Mouse (Mus musculus): ENCODE measurements at regions not wholly inside any gene's neighbourhood (a gene's known extent, or its start where the extent isn't known, plus 50 kb on each side); places are given as distances from the start of the nearest gene placed in this dataset.

- ATAC-seq (replicated peaks in 1 of 2; ENCODE audit: insufficient read depth in 1 of 2, low FRiP score in 2 of 2, low TSS enrichment in 1 of 2, low read depth in 1 of 2, poor library complexity in 2 of 2, severe bottlenecking in 2 of 2), result no peak
These were observed 142.2 kb upstream of the Satb2 start for GRCm38 (mm10) chr1:57120678-57121077.

- no peak for ATAC-seq (replicated peaks in 1 of 2; ENCODE audit: insufficient read depth in 1 of 2, low FRiP score in 2 of 2, low TSS enrichment in 1 of 2, low read depth in 1 of 2, poor library complexity in 2 of 2, severe bottlenecking in 2 of 2)
These were observed 165.7 kb upstream of the Satb2 start for GRCm38 (mm10) chr1:57144181-57144580.

GRCm38 (mm10) chr1:57155869-57156268 is 177.4 kb upstream of the Satb2 start:
- ATAC-seq (replicated peaks in 1 of 2; ENCODE audit: insufficient read depth in 1 of 2, low FRiP score in 2 of 2, low TSS enrichment in 1 of 2, low read depth in 1 of 2, poor library complexity in 2 of 2, severe bottlenecking in 2 of 2), result no peak

- no peak for ATAC-seq (replicated peaks in 1 of 2; ENCODE audit: insufficient read depth in 1 of 2, low FRiP score in 2 of 2, low TSS enrichment in 1 of 2, low read depth in 1 of 2, poor library complexity in 2 of 2, severe bottlenecking in 2 of 2)
These were observed 186.0 kb upstream of the Satb2 start for GRCm38 (mm10) chr1:57164443-57164842.

GRCm38 (mm10) chr1:57174289-57174890 is 195.9 kb upstream of the Satb2 start:
- no peak for ATAC-seq (replicated peaks in 1 of 2; ENCODE audit: insufficient read depth in 1 of 2, low FRiP score in 2 of 2, low TSS enrichment in 1 of 2, low read depth in 1 of 2, poor library complexity in 2 of 2, severe bottlenecking in 2 of 2)

GRCm38 (mm10) chr1:57188796-57189319 is 188.6 kb upstream of the 1700066M21Rik start:
- ATAC-seq (replicated peaks in 1 of 2; ENCODE audit: insufficient read depth in 1 of 2, low FRiP score in 2 of 2, low TSS enrichment in 1 of 2, low read depth in 1 of 2, poor library complexity in 2 of 2, severe bottlenecking in 2 of 2), result no peak

- ATAC-seq (replicated peaks in 1 of 2; ENCODE audit: insufficient read depth in 1 of 2, low FRiP score in 2 of 2, low TSS enrichment in 1 of 2, low read depth in 1 of 2, poor library complexity in 2 of 2, severe bottlenecking in 2 of 2), result no peak
These were observed 176.1 kb upstream of the 1700066M21Rik start for GRCm38 (mm10) chr1:57201274-57201673.

- no peak for ATAC-seq (replicated peaks in 1 of 2; ENCODE audit: insufficient read depth in 1 of 2, low FRiP score in 2 of 2, low TSS enrichment in 1 of 2, low read depth in 1 of 2, poor library complexity in 2 of 2, severe bottlenecking in 2 of 2)
These were observed 173.1 kb upstream of the 1700066M21Rik start for GRCm38 (mm10) chr1:57204331-57204730.

GRCm38 (mm10) chr1:57205198-57205987 is 172.0 kb upstream of the 1700066M21Rik start:
- ATAC-seq (replicated peaks in 1 of 2; ENCODE audit: insufficient read depth in 1 of 2, low FRiP score in 2 of 2, low TSS enrichment in 1 of 2, low read depth in 1 of 2, poor library complexity in 2 of 2, severe bottlenecking in 2 of 2), result peak; percentile 80 to 82

- no peak for ATAC-seq (replicated peaks in 1 of 2; ENCODE audit: insufficient read depth in 1 of 2, low FRiP score in 2 of 2, low TSS enrichment in 1 of 2, low read depth in 1 of 2, poor library complexity in 2 of 2, severe bottlenecking in 2 of 2)
These were observed 170.9 kb upstream of the 1700066M21Rik start for GRCm38 (mm10) chr1:57206496-57206895.

- no peak for ATAC-seq (replicated peaks in 1 of 2; ENCODE audit: insufficient read depth in 1 of 2, low FRiP score in 2 of 2, low TSS enrichment in 1 of 2, low read depth in 1 of 2, poor library complexity in 2 of 2, severe bottlenecking in 2 of 2)
These were observed 170.5 kb upstream of the 1700066M21Rik start for GRCm38 (mm10) chr1:57206944-57207343.

- ATAC-seq (replicated peaks in 1 of 2; ENCODE audit: insufficient read depth in 1 of 2, low FRiP score in 2 of 2, low TSS enrichment in 1 of 2, low read depth in 1 of 2, poor library complexity in 2 of 2, severe bottlenecking in 2 of 2), result no peak
These were observed 169.0 kb upstream of the 1700066M21Rik start for GRCm38 (mm10) chr1:57208415-57208814.

GRCm38 (mm10) chr1:57209281-57209680 is 168.1 kb upstream of the 1700066M21Rik start:
- no peak for ATAC-seq (replicated peaks in 1 of 2; ENCODE audit: insufficient read depth in 1 of 2, low FRiP score in 2 of 2, low TSS enrichment in 1 of 2, low read depth in 1 of 2, poor library complexity in 2 of 2, severe bottlenecking in 2 of 2)

GRCm38 (mm10) chr1:57211046-57211445 is 166.4 kb upstream of the 1700066M21Rik start:
- ATAC-seq (replicated peaks in 1 of 2; ENCODE audit: insufficient read depth in 1 of 2, low FRiP score in 2 of 2, low TSS enrichment in 1 of 2, low read depth in 1 of 2, poor library complexity in 2 of 2, severe bottlenecking in 2 of 2), result no peak

GRCm38 (mm10) chr1:57213428-57213874 is 164.0 kb upstream of the 1700066M21Rik start:
- no peak for ATAC-seq (replicated peaks in 1 of 2; ENCODE audit: insufficient read depth in 1 of 2, low FRiP score in 2 of 2, low TSS enrichment in 1 of 2, low read depth in 1 of 2, poor library complexity in 2 of 2, severe bottlenecking in 2 of 2)

GRCm38 (mm10) chr1:57214266-57214665 is 163.2 kb upstream of the 1700066M21Rik start:
- no peak for ATAC-seq (replicated peaks in 1 of 2; ENCODE audit: insufficient read depth in 1 of 2, low FRiP score in 2 of 2, low TSS enrichment in 1 of 2, low read depth in 1 of 2, poor library complexity in 2 of 2, severe bottlenecking in 2 of 2)

- no peak for ATAC-seq (replicated peaks in 1 of 2; ENCODE audit: insufficient read depth in 1 of 2, low FRiP score in 2 of 2, low TSS enrichment in 1 of 2, low read depth in 1 of 2, poor library complexity in 2 of 2, severe bottlenecking in 2 of 2)
These were observed 159.8 kb upstream of the 1700066M21Rik start for GRCm38 (mm10) chr1:57217656-57218055.

- no peak for ATAC-seq (replicated peaks in 1 of 2; ENCODE audit: insufficient read depth in 1 of 2, low FRiP score in 2 of 2, low TSS enrichment in 1 of 2, low read depth in 1 of 2, poor library complexity in 2 of 2, severe bottlenecking in 2 of 2)
These were observed 159.3 kb upstream of the 1700066M21Rik start for GRCm38 (mm10) chr1:57218127-57218526.

Data from hematopoietic stem cell, adult 5-6 weeks (primary cell).